Mouse (Mus musculus): ENCODE results near the gene Glul. TPM values are rescaled to one million over a fixed set of nuclear protein-coding genes. Genes with fewer than 3 reads are reported as not detected.

The Glul gene
- total RNA-seq, 2 experiments from 2014 or later: 423 to 903 TPM

DNA sequence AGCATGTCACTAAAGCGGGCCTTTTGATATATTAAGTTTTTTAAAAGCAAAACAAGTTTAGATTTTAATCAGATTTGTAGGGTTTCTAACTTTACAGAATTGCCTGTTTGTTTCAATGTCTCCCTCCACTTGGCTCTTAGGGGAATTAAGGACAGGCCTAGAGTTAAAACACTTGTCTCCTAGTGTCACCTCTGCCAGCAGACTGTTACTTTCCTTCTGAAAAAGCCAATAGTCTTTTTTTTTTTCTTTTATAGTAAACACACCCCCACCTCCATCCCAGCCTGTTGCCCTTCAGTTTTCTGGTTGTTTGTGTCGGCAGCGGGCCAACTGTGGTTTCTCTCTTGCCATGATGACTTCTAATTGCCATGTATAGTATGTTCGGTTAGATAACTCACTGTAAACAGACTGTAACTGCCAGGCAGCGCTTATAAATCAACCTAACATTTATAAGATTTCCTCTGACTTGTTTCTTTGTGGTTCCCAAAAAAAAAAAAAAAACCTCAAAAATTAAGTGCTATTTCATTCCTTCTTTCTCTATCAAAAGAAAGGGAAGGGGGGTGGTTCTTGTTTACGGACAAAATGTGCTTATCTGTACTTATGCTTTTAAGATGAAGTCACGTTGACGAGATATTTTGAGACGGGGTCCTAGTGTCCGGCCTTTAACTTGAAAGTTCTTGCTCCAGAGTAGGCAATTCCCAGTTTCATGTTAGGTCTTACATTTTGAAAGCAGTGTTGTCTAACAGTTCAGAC, 9.6 kb downstream of the Glul start:
- no peak for DNase-seq

- DNase-seq: no peak
Measured at GRCm38 (mm10) chr1:153909963-153910291, 10.2 kb downstream of the Glul start.

- DNase-seq: no peak
Measured at GRCm38 (mm10) chr1:153910423-153910822, 10.7 kb downstream of the Glul start.

GRCm38 (mm10) chr1:153911276-153911795, 11.6 kb downstream of the Glul start:
- no peak for DNase-seq

- no peak for DNase-seq
Measured at GRCm38 (mm10) chr1:153913869-153914268, 14.1 kb downstream of the Glul start.

DNA sequence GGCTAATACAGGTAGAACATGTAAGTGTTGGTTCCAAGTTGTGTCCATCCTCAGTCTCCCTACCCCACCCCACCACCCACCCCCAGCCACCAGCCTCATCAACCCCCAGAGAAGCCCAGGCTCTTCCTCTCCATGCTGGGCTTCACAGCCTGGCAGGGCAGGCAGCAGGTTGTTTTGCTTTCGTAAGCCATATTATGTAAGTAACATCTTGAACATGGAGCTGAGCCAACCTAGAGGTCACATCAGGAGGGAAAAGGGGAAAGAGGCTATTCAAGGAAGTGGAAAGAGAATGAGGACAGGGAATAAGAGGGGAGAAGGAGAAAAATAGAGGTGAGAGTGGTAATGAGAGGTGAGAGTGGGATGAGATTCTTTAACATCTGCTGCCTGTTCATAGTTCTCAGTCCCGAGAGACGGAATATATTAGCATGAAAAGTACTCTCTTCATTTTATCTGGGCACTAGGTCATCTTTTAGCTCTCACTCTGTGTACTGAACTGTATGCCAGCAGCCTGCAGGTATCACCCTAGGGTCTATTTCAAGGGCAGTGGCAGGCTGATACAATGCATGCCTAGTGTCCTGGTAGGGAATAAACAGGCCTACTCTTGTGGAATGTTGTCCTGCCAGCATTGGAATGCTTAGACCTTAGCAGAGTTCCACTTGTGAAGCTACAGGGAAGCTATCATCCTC, 18.9 kb downstream of the Glul start:
- DNase-seq: no peak

DNA sequence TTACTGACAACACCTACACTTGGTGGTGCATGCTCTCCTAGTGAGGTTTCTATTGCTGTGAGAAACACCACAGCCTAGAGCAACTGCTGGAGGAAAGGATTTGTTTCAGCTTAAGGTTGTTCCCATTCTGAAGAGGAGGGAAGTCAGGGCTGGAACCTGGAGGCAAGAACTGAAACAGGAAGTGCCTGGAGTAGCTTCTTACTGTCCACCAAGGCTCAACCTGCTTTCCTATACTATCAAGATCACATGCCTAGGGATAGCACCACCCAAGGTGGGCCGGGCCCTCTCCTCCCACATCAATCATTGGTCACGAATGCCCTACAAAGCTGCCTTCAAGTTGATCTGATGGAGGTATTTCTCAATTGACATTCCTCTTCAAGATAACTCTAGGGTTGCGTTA, 21.9 kb downstream of the Glul start:
- no peak for DNase-seq

- peak; percentile 60 for DNase-seq
Measured at GRCm38 (mm10) chr1:153922571-153923021, 22.9 kb downstream of the Glul start.

DNA sequence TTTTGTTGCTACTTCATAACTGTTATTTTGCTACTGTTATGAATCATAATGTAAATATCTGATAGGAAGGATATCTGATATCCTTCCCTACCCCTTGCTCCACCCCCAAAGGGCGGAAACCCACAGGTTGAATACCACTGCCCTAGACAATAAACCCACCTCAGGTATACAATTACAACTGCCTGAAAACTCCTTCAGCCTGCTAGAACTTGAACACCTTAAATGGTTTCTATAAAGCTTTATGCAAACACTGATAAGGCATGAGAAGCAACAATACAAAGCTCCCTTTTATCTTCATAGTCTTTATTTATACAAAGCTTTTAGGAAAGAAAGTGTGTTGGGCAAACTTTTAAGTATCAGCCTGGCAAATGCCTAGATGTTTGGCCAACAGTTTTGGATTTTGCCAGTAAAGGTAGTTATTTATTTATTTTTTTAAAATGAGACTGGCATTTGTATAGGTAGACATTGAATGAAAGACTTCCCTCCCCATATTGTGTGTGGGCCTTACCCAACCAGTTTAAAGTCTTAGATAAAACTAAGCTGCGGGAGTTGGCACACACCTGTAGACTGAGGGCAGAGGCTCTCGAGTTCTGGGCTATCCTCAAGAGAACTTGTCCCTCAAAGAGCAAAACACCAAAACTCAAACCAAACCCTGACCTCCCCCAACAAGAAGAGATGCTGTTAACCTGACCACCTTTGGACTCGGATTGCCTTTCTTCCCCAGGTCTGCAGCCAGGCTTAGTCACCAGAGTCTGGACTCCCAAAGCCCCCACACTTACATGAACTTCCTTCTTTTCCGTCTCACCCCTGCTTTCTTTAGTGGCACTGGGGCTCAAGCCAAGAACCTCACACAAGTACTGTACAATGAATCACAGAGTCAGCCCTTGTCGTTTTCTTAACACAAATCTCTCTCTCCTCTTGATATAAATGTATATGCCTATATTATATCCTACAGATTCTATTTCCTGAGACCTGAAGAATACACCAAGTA, 24.9 kb downstream of the Glul start:
- DNase-seq: no peak

DNA sequence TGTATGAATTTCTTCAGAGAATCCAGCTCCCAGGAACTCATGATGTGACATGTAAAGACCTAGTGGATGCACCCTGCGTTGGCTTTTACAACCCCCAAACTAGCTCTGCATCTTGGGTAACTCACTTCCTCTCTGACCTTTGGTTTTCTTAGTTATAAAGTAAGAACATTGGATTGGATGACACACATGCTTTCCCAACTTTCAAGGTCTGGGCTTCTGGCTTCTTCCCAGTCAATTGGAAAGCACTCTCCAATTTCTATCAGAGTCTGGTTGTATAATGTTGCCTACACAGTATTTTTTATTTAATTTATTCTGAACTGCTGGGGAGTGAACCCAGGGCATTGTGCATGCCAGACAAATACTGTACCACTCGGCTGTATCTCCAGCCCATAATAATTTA, 30.7 kb downstream of the Glul start:
- peak; percentile 59 for DNase-seq

- DNase-seq: no peak
Measured at GRCm38 (mm10) chr1:153933772-153934171, 34.0 kb downstream of the Glul start.

DNA sequence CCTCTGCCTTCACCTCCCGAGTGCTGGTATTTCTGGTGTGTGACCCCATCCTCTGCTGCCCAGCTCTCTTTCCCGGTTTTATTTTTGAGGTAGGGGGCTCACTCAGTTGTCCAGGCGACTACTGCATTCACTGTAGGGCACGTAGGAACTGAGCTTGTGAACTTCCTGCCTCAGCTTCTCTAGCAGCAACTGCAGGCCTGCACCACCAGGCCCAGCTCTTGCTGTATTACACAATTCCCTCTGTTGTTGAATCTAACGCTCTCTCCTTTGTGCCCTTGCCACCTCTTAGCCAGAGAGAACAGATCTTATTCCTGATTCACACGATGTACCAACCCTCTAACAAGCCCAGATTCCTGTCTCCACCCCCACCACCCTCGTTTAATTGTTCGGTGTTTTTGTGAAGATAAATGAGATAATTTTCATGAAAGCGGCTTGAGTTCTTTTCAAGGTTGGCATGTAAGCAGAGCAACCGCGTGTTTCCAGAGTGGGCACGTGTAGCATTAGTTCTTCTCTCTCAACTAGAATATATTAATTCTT, 36.2 kb downstream of the Glul start:
- DNase-seq: no peak

GRCm38 (mm10) chr1:153937025-153937424, 37.3 kb downstream of the Glul start:
- DNase-seq: no peak

DNA sequence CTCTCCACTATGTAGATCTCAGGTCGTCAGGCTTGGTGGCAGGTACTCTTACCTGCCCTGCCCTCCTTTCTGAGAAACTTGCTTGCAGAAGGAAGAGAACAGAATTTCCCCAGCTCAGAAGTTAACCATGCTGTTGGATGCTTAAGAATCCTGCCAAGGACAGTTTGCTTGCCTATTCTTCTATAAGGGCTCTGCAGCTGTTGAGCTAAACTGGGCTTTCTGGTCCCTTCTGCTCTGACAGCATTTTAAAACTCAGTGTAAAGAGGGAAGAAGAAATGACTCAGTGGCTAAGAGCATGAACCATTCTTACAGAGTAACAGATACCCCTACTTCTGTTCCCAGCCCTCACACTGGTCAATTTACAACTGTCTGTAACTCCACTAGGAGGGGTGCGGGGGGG, 41.2 kb downstream of the Glul start:
- no peak for DNase-seq

GRCm38 (mm10) chr1:153945181-153945580, 45.4 kb downstream of the Glul start:
- DNase-seq: peak; percentile 29

DNA sequence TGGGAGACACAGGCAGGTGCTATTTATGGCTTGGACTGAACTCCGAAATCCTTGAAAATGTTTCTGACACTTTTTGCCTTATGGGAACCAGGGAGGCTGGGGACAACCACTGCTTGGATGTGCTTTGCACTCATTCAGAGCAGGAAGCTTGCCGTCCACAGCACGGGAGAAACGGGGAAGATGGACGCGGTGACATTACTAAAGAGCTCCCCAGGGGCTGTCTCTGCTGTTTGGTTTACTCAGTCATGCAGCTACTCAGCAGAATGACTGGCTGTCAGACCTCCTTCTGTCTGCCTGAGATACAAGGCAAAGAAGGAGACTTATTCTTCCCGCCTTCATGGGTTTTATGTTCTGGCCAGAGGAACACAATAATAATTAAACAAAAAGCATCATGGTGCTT, 47.2 kb downstream of the Glul start:
- DNase-seq: no peak

DNA sequence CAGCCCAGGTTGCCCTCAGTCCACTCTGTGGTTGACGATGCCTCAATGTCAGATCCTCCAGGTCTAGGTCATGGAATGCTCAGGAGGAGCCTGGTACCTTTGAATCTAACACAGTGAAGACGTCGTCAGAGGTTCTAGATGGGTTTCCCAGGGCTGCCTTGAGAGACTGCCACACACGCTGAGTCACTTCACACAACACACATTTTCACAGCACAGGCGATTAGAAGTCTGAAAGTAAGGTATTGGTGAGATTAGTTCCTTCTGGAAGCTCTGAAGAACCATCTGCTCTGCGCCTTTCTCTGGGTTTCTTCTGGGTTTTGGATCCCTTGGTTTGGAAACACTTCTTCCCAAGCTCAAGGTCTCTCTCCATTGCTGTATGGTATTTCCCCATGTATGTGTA, 48.1 kb downstream of the Glul start:
- DNase-seq: no peak

DNA sequence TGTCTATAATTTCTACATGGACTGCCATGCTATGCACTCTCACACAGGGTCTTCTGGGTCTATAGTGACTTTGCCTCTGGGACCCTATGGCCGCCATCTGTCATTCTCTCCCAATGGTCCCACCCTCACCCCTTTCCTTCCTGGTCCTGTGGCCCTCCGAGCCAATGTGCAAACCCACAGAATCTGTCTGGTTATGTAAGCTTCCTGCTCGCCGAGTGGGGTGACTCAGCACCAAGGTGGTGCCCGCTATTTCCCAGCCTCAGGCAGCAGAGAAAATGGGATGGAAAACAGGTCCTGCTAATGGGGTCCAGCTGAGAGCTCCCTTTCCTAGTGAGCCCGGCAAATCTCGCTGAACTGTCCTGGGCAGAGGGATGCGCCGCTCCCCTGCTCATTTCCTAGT, 53.5 kb downstream of the Glul start:
- DNase-seq: no peak

- DNase-seq: no peak
Measured at GRCm38 (mm10) chr1:153953797-153954196, 54.1 kb downstream of the Glul start.

DNA sequence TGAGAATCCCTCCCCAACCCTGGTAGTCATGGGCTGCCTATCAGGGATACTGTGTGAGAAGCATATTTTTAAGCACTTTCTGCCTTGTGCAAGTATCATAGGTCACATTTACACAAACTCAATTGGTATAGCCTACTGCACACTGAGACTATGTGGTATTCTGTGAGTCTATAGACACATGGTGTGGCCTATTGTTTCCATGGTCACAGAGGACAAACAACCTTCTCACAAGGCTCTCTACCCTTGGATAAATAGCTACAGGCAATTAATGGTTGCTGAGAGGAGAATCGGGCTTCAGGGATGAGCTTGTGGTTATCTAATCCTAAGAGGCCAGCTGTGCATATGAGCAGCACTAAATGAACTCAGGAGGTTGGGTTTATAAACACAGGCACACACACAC, 58.1 kb downstream of the Glul start:
- DNase-seq: no peak

Measured in adrenal gland, postnatal 10 days (tissue).